Mouse (Mus musculus): ENCODE data around the gene Zfp444.

DNA sequence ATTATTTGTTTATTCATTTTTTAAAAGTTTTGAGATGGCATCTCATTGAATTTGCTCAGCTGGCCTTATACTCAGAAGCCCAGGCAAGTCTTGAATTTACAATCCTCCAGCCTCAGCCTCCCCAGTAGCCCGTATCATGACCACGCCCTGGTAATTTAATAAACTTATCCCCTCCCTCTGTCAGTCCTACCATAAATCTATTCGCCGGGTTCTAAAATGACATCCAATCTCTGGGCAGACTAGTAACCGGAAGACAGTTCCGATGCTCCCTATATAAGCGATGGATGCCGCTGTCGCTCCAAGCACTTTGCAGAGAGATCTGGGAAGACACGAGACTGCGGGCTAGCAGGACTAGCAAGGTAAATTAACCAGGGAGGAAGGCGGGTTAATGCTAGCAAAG is 50.0 kb downstream of the Zfp444 start, which contains the start of gene Zscan5b:
- no peak for TF ChIP-seq CTCF (IDR thresholded peaks at IDR 0.05; ENCODE audit: low read depth)
- no peak for TF ChIP-seq EP300 (IDR thresholded peaks at IDR 0.05; ENCODE audit: low read depth)
